Mouse (Mus musculus): ENCODE data around the gene Scyl2.

Gene Scyl2

GRCm38 (mm10) chr10:89594309-89594708 lies 91.8 kb downstream of the Scyl2 start:
- WGBS, result 92% methylated on average over 4 of the region's 4 CpGs

- 60% methylated on average over 4 of the region's 4 CpGs for WGBS
These were observed 93.3 kb downstream of the Scyl2 start for GRCm38 (mm10) chr10:89592797-89593196.

DNA sequence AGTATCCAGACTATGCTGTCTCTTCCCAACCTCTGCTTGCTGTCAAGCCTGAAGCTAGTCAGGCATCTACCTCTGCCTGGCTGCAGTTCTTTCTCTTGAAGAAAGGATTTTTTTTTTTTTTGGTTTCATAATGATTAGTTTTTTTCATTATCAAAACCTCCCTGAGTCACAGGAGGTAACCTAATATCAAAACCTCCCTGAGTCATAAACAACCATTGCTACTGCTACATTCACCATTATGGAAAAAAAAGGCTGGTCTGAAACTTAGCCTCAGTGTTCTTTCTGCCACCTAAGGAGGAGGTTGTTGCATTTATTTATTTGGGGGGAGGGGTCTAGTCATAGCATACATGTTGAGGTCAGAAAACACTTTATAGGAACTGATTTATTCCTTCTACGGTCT lies 96.2 kb downstream of the Scyl2 start:
- 91% methylated on average over 1 of the region's 1 CpGs for WGBS

Measured in cerebral cortex, adult 2 months (tissue).